Mouse (Mus musculus): Measurements from ENCODE around the gene Olfr1018. TPM values are rescaled to one million over a fixed set of nuclear protein-coding genes. Genes with fewer than 3 reads are reported as not detected.

Olfr1018 gene
- total and polyA plus RNA-seq, 3 experiments, result not detected

- Histone ChIP-seq H3K9ac (ENCODE audit: insufficient read depth, low read depth) (no peak within 1 kb of the TSS), H3K27me3 (replicated peaks) (no peaks in the 10 kb centered on the region), H3K9me3 (replicated peaks; ENCODE audit: low read length) (peaks cover 15% of the 10 kb centered on the region), H3K36me3 (replicated peaks in 1 of 2; ENCODE audit: control insufficient read depth in 1 of 2, insufficient read depth in 1 of 2, low read length in 1 of 2) (no peaks in the 10 kb centered on the region), H3K27ac (ENCODE audit: insufficient read depth, low read depth) (no peak within 1 kb of the TSS), H3K4me2 (ENCODE audit: insufficient read depth, low read depth, poor library complexity, severe bottlenecking) (no peak within 1 kb of the TSS), H3K4me3 (replicated peaks in 1 of 3; ENCODE audit: low read depth in 2 of 3, low read length in 2 of 3, poor library complexity in 1 of 3) (no peak within 1 kb of the TSS), H3K4me1 (ENCODE audit: control insufficient read depth in 1 of 2, insufficient read depth in 2 of 2) (no peaks in the 10 kb centered on the region), H3K79me2 (replicated peaks; ENCODE audit: control insufficient read depth, extremely low read depth, insufficient read depth, poor library complexity, severe bottlenecking) (no peaks in the 10 kb centered on the region)
- TF ChIP-seq SMC3 (IDR thresholded peaks at IDR 0.05; ENCODE audit: low read depth, low read length), result no peak
- TF ChIP-seq MEF2A (IDR thresholded peaks at IDR 0.05; ENCODE audit: borderline replicate concordance, low read depth, low read length), result no peak
- no peak for TF ChIP-seq ELF1 (IDR thresholded peaks at IDR 0.05; ENCODE audit: low read depth, low read length)
- TF ChIP-seq UBTF (IDR thresholded peaks at IDR 0.05; ENCODE audit: low read depth, low read length), result no peak
- no peak for TF ChIP-seq ETS1 (conservative IDR thresholded peaks at IDR 0.05; ENCODE audit: low read depth, low read length)
- no peak for TF ChIP-seq MXI1 (IDR thresholded peaks at IDR 0.05; ENCODE audit: low read depth, low read length)
- TF ChIP-seq POLR2A (IDR thresholded peaks at IDR 0.05; ENCODE audit: low read depth, low read length), result no peak
- TF ChIP-seq IRF4 (IDR thresholded peaks at IDR 0.05; ENCODE audit: low read depth, low read length), result no peak
- TF ChIP-seq MYC (IDR thresholded peaks at IDR 0.05; ENCODE audit: low read depth, low read length), result no peak
- no peak for TF ChIP-seq POLR2AphosphoS2 (IDR thresholded peaks at IDR 0.05; ENCODE audit: low read depth, low read length)
- no peak for TF ChIP-seq ZNF384 (IDR thresholded peaks at IDR 0.05; ENCODE audit: low read depth, low read length)
- no peak for TF ChIP-seq CHD1 (IDR thresholded peaks at IDR 0.05; ENCODE audit: low read depth, low read length)
- no peak for TF ChIP-seq RAD21 (IDR thresholded peaks at IDR 0.05; ENCODE audit: low read depth, low read length)
- dilution Hi-C loops (cut with MboI; ENCODE audit: extremely low pct_ligation_motif_present, extremely low pct_unique_long_range_greater_than_20kb, low sequenced_read_pairs) (no loop called here), in situ Hi-C loops (cut with MboI; ENCODE audit: low pct_ligation_motif_present, low pct_unique_long_range_greater_than_20kb, low sequenced_read_pairs) (no loop called here)
- no peak for DNase-seq (ENCODE audit: extremely low read depth)
These were observed 15.8 kb upstream of the Olfr1018 start, which contains the start of gene Olfr1016 for GRCm38 (mm10) chr2:85802444-85802843. Olfr1016 (minus strand) TSS chr2:85802544.

GRCm38 (mm10) chr2:85804501-85804900, 13.8 kb upstream of the Olfr1018 start:
- dilution Hi-C loops (cut with MboI; ENCODE audit: extremely low pct_ligation_motif_present, extremely low pct_unique_long_range_greater_than_20kb, low sequenced_read_pairs) (no loop called here), in situ Hi-C loops (cut with MboI; ENCODE audit: low pct_ligation_motif_present, low pct_unique_long_range_greater_than_20kb, low sequenced_read_pairs) (no loop called here)
- H3K9me3 ChIP-seq (replicated peaks; ENCODE audit: low read length), result peaks cover 18% of the 10 kb centered on the region
- H3K4me3 ChIP-seq (replicated peaks in 1 of 3; ENCODE audit: low read depth in 2 of 3, low read length in 2 of 3, poor library complexity in 1 of 3), result no peak overlapping the region
- TF ChIP-seq EP300 (IDR thresholded peaks at IDR 0.05; ENCODE audit: low read length) (no peak), CHD1 (IDR thresholded peaks at IDR 0.05; ENCODE audit: low read depth, low read length) (no peak), USF1 (IDR thresholded peaks at IDR 0.05; ENCODE audit: low read depth, low read length) (no peak)
- H3K4me2 ChIP-seq (ENCODE audit: insufficient read depth, low read depth, poor library complexity, severe bottlenecking), result no peak overlapping the region
- no peak for DNase-seq (ENCODE audit: extremely low read depth)
- H3K4me1 ChIP-seq (ENCODE audit: control insufficient read depth in 1 of 2, insufficient read depth in 2 of 2), result no peaks in the 10 kb centered on the region
- no peaks in the 10 kb centered on the region for H3K79me2 ChIP-seq (replicated peaks; ENCODE audit: control insufficient read depth, extremely low read depth, insufficient read depth, poor library complexity, severe bottlenecking)
- H3K9ac ChIP-seq (ENCODE audit: insufficient read depth, low read depth), result no peak overlapping the region
- no peaks in the 10 kb centered on the region for H3K27me3 ChIP-seq (replicated peaks)
- H3K27ac ChIP-seq (ENCODE audit: insufficient read depth, low read depth), result no peak overlapping the region
- no peaks in the 10 kb centered on the region for H3K36me3 ChIP-seq (replicated peaks in 1 of 2; ENCODE audit: control insufficient read depth in 1 of 2, insufficient read depth in 1 of 2, low read length in 1 of 2)

GRCm38 (mm10) chr2:85845383-85845782, 27.1 kb downstream of the Olfr1018 start, which contains the start of gene Olfr1019:
Olfr1019 (minus strand) TSS chr2:85845483.
- no peaks in the 10 kb centered on the region for H3K4me1 ChIP-seq (ENCODE audit: control insufficient read depth in 1 of 2, insufficient read depth in 2 of 2)
- in situ Hi-C loops (cut with MboI; ENCODE audit: low pct_ligation_motif_present, low pct_unique_long_range_greater_than_20kb, low sequenced_read_pairs), result no loop called here
- no peak within 1 kb of the TSS for H3K27ac ChIP-seq (ENCODE audit: insufficient read depth, low read depth)
- no peaks in the 10 kb centered on the region for H3K27me3 ChIP-seq (replicated peaks)
- H3K9ac ChIP-seq (ENCODE audit: insufficient read depth, low read depth), result no peak within 1 kb of the TSS
- H3K79me2 ChIP-seq (replicated peaks; ENCODE audit: control insufficient read depth, extremely low read depth, insufficient read depth, poor library complexity, severe bottlenecking), result no peaks in the 10 kb centered on the region
- no peak within 1 kb of the TSS for H3K4me3 ChIP-seq (replicated peaks in 1 of 3; ENCODE audit: low read depth in 2 of 3, low read length in 2 of 3, poor library complexity in 1 of 3)
- no peak for TF ChIP-seq TBP (conservative IDR thresholded peaks at IDR 0.05; ENCODE audit: low read depth, low read length)
- no peak for TF ChIP-seq USF2 (conservative IDR thresholded peaks at IDR 0.05; ENCODE audit: low read depth, low read length)
- TF ChIP-seq MAZ (IDR thresholded peaks at IDR 0.05; ENCODE audit: low read depth, low read length), result no peak
- TF ChIP-seq MAX (IDR thresholded peaks at IDR 0.05; ENCODE audit: low read length), result no peak
- no peak for TF ChIP-seq RAD21 (IDR thresholded peaks at IDR 0.05; ENCODE audit: low read depth, low read length)
- TF ChIP-seq MEF2A (IDR thresholded peaks at IDR 0.05; ENCODE audit: borderline replicate concordance, low read depth, low read length), result no peak
- no peak for TF ChIP-seq CTCF (conservative IDR thresholded peaks at IDR 0.05 in 1 of 2, IDR thresholded peaks at IDR 0.05 in 1 of 2; ENCODE audit: low read depth in 2 of 2, low read length in 2 of 2)
- TF ChIP-seq ZMIZ1 (IDR thresholded peaks at IDR 0.05; ENCODE audit: low read depth, low read length), result no peak
- no peak for TF ChIP-seq JUND (conservative IDR thresholded peaks at IDR 0.05; ENCODE audit: low read depth, low read length)
- TF ChIP-seq ETS1 (conservative IDR thresholded peaks at IDR 0.05; ENCODE audit: low read depth, low read length), result no peak
- no peak for TF ChIP-seq MYC (IDR thresholded peaks at IDR 0.05; ENCODE audit: low read depth, low read length)
- no peak for TF ChIP-seq MXI1 (IDR thresholded peaks at IDR 0.05; ENCODE audit: low read depth, low read length)
- no peak for TF ChIP-seq IRF4 (IDR thresholded peaks at IDR 0.05; ENCODE audit: low read depth, low read length)
- no peak for TF ChIP-seq SMC3 (IDR thresholded peaks at IDR 0.05; ENCODE audit: low read depth, low read length)
- TF ChIP-seq NELFE (IDR thresholded peaks at IDR 0.05; ENCODE audit: low read depth, low read length), result no peak
- TF ChIP-seq CHD1 (IDR thresholded peaks at IDR 0.05; ENCODE audit: low read depth, low read length), result no peak
- no peak for TF ChIP-seq RCOR1 (conservative IDR thresholded peaks at IDR 0.05; ENCODE audit: low read depth, low read length)
- TF ChIP-seq USF1 (IDR thresholded peaks at IDR 0.05; ENCODE audit: low read depth, low read length), result no peak
- no peak for TF ChIP-seq GABPA (IDR thresholded peaks at IDR 0.05; ENCODE audit: insufficient replicate concordance, low read depth, low read length)
- H3K36me3 ChIP-seq (replicated peaks in 1 of 2; ENCODE audit: control insufficient read depth in 1 of 2, insufficient read depth in 1 of 2, low read length in 1 of 2), result no peaks in the 10 kb centered on the region
- no peak within 1 kb of the TSS for H3K4me2 ChIP-seq (ENCODE audit: insufficient read depth, low read depth, poor library complexity, severe bottlenecking)
- H3K9me3 ChIP-seq (replicated peaks; ENCODE audit: low read length), result peaks cover 12% of the 10 kb centered on the region
- DNase-seq (ENCODE audit: extremely low read depth), result no peak
- dilution Hi-C loops (cut with MboI; ENCODE audit: extremely low pct_ligation_motif_present, extremely low pct_unique_long_range_greater_than_20kb, low sequenced_read_pairs), result no loop called here
